Mouse (Mus musculus): ENCODE results near the gene Slc30a7.

DNA sequence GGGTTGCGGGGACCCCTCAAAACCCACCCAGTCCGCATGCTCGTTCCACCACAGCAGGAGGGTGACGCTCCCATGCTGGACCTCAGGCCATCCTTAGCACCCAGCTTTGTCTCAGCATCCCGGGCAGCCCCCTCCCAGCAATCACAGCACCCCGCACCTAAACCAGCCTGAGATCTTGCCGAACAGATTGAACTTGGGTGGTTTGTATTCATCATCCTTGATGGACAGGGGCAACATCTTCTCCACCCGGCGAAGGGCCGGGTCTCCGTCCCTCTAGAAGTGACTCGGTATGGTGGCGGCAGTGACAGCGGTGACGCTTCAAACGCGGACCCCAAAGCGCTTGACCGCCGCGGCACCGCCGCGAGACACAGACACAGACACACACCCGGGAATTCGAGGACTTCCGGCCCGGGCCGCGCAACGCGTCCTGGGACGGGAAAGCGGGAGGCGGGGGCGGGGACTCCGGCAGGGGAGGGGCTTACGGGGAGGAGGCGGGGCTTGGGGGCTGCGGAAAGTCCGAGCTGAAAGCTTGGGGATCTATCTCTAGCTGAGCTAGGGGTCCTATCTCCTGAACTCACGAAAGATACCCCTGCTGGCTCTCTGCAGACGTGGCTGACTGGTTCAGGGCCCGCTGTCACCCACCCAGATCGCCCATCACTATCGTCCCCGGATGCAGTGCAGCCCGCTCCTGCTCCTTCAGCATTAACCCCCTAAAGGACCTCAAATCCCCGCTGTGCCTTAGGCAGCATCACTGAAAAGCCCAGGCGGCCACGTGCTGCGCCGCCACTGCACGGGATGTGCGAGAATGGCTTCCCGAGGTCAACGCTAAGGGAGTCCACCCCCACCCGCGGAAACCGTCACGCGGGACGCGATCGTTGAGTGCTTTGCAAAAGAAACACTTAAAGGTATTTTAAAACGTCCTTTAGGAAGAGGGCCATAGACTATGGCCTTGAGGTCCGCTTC lies at the start of gene Slc30a7, which contains the start of gene Extl2:
- TF ChIP-seq GABPA (IDR thresholded peaks at IDR 0.05; ENCODE audit: insufficient replicate concordance, low read depth, low read length): no peak; the same call in 1 of the 2 replicates
- no peak for TF ChIP-seq CTCF (conservative IDR thresholded peaks at IDR 0.05 in 1 of 2, IDR thresholded peaks at IDR 0.05 in 1 of 2; ENCODE audit: low read depth in 2 of 2, low read length in 2 of 2)
- TF ChIP-seq POLR2A (IDR thresholded peaks at IDR 0.05; ENCODE audit: low read depth, low read length): peak; percentile 81
- TF ChIP-seq ZMIZ1 (IDR thresholded peaks at IDR 0.05; ENCODE audit: low read depth, low read length): peak; percentile 65; the same call in 1 of the 2 replicates
- TF ChIP-seq TCF12 (IDR thresholded peaks at IDR 0.05; ENCODE audit: low read depth, low read length): peak; percentile 77
- peak; percentile 76 for TF ChIP-seq NELFE (IDR thresholded peaks at IDR 0.05; ENCODE audit: low read depth, low read length)
- TF ChIP-seq TBP (conservative IDR thresholded peaks at IDR 0.05; ENCODE audit: low read depth, low read length): no peak
- TF ChIP-seq MAFK (IDR thresholded peaks at IDR 0.05; ENCODE audit: insufficient replicate concordance, low read length): no peak
- peak; percentile 95 for TF ChIP-seq MXI1 (IDR thresholded peaks at IDR 0.05; ENCODE audit: low read depth, low read length)
- TF ChIP-seq KAT2A (IDR thresholded peaks at IDR 0.05; ENCODE audit: insufficient replicate concordance, low read length): 0 out of 2 replicates have a peak, but pooled peaks have one; percentile 64
